Mouse (Mus musculus): Measurements from ENCODE around the gene Lefty1.

DNA sequence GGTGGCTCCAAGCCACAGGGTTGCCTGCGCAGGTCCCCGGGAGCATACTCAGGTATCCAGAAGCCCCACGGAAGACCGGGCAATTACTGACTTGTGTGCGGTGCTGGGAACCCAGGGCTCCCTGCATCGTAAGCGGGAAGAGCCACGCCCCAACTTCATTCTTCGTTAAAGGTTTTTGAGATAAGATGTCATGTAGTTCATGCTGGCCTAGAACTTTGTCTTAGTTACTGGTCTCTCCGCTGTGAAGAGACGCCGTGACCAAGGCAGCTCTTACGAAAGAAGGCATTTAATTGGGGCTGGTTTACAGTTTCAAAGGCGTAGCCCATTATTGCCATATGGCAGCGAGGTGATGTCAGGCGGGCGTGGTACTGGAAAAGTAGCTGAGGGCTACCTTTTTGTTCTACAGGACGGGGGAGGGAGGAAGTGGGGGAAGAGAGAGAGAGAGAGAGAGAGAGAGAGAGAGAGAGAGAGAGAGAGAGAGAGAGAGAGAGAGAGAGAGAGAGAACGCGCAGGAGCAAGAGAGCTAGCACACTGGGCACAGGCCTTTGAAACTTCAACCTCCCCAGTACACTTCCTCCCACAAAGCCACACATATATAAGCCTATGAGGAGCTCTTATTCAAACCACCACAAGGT, 23.1 kb upstream of the Lefty1 start:
- TF ChIP-seq CTCF (IDR thresholded peaks at IDR 0.05; ENCODE audit: low read depth) (no peak), EP300 (IDR thresholded peaks at IDR 0.05; ENCODE audit: low read depth) (no peak)

Data from liver, postnatal 0 days (tissue).